Mouse (Mus musculus) urinary bladder, postnatal 4 days (tissue): ENCODE data around the gene Dapk2.

Experiments
- DNase-seq, 2 experiments: peaks; one replicate each; pipeline ENCODE4 v3.0.0; 2021 to 2022; ENCODE audit warnings: low spot score in 2 of 2

Gene Dapk2

DNA sequence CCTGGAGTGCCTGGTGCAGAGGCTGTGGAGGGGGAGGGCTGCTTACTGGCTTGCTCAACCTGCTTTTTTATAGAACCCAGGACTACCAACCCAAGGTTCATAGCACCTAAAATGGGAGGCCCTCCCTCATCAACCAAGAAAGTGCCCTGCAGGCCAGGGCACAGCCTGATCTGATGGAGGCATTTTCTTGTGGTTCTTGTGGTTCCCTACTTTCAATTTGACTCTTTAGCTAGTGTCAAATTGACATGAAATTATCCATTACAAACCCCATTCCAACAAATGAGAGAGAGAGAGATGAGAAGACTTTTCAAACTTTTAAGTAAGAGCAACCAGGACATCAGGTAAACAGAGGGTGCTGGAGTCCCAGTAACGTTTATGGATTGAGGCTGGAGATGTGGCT is 15.8 kb upstream of the Dapk2 start:
- no peak for DNase-seq

DNA sequence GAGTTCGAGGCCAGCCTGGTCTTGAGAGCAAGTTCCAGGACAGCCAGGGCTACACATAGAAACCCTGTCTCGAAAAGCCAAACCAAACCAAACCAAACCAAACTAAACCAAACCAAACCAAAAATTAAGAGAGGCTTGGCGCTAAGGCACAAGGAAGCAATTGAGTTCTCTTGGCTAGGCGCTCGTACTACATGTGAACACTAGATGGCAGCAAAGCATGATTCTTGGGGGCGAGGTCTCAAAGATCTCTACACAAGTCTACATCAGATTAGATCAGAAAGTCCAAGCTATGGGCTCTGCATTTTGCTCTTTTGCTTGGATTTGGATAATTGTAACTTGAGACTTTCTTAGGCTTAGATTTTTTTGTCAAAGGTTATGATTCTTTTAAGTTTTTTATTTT is 13.8 kb upstream of the Dapk2 start:
- DNase-seq: peak in 1 of 2 experiments; percentile 72

DNA sequence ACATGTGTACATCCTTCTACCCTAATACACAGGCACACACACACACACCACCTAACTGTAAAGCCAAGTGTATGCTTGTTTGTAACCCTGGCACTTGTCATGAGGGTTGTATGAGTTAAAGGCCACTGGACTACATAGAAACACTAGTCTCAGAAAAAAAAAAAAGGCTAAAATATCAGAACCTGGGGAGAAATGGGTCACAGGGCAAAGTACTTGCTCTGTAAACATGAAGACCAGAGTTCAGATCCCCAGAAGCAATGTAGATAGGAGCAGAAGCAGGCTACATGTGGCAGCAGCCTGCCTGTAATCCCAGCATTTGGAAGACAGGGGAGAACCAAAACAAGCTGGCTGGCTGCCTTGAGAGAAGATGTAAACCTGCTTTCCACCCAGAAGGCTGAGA is 11.9 kb upstream of the Dapk2 start:
- no peak for DNase-seq

DNA sequence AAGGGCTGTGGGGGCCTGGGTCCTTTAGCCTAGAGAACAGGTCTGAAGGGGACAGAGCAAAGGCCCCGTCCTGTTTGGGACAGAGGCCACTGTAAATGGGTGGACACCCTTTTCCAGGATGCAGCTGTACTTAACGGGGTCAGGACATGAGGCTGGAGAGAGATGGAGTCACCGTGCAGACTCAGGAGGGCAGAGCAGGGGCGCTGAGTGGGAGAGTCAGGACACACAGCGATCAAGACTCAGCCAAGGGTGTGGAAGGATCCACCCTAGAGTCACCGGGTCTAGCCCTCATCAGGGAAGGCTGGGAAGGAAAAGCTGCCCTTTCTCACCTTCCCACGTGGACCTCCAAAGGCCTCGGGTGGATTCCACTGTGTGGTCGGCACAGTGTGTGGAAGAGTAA is 6.0 kb upstream of the Dapk2 start:
- DNase-seq: no peak

GRCm38 (mm10) chr9:66153594-66153993 is 4.4 kb upstream of the Dapk2 start:
- DNase-seq: no peak

DNA sequence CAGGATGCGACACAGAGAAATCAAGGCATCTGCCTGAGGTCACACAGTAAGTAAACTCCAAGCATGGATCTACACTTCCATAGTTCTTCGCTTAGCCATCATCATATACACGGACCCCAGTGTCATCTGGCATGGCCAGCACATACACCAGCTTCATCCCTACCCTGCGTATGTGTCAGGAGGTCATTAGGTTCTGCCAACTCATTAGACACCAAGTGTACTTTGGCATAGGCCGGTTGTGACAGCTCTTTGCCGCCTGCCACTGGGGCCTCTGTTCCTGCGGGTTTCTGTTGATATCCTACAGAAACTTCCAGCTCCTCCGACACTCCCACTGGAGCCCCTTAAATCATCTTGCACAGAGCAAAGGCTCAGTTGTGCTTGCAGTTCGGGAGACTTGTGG is 4.0 kb upstream of the Dapk2 start:
- DNase-seq: no peak

DNA sequence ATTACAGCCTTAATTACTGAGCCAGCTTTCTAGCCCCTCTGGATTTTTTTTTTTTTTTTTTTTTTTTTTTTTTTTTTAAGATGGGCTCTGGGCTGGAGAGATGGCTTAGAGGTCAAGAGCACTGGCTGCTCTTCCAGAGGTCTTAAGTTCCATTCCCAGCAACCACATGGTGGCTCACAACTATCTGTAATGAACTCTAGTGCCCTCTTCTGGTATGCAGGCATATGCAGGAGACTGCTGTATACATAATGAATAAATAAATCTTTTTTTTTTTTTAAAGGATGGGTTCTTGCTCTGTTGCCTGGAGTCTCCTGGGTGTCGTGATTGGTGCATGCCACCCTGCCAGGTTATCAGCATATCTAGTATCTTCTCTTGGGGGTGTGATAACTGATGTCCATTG is 2.5 kb upstream of the Dapk2 start:
- DNase-seq: no peak

DNA sequence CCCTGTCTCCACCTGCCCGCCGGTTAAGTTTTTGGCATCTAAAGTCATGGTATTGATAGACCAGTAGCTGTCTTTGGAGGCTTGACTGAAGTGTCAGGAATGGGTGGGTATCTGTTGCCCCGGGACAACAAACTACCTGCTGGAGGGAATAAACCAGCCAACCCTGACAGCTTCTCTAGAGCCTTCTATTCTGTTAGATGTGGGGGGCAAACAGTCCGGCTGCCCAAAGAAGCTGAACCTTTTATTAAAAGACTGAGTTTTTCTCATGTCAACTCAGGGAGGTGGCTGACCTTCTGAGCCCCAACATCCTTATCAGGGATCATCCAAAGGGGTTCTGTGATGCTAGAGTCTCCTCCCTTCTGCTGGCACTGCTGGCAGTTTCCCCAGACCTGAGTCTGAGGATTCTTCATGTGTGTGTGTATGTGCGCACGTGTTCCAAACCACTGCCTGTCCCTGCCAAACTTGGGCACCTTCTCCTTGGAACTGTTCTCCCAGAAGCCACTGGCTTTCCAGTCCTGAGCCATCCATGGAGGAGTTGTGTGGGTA is 935 bp downstream of the Dapk2 start:
- no peak for DNase-seq

DNA sequence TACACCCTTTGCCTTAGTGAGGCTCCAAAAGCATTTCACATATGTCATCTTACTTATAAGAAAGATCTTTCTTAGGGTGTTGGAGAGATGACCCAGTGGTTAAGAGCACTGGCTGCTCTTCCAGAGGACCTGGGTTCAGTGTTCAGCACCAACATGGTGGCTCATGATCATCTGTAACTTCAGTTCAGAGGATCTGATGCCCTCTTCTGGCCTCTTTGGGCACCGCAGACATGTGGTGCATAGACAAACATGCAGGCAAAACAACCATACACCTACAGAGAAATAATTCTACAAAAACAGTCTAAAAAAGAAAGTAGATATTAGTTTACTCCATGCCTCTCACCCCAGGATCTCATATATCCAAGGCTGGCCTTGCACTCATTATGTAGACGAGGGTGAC is 2.1 kb downstream of the Dapk2 start:
- no peak for DNase-seq

DNA sequence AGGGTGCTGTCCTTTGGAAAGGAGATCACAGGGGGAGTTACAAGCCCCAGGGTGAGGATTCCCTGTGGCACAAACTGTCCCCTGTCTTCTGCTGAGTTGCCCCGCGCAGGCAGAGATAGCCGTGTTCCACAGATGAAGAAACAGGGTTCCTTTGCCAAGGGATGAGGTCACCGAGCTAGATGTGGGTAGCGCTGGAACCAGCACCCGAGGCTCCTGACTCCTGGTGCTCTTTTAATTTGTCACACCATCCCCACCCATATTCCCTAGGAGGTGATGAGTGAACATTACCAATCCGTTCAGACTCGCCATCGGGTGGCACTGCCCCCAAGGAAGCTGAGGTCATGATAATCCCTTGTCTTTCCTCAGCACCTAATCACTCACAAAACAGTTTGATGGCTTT is 5.0 kb downstream of the Dapk2 start:
- DNase-seq: no peak

GRCm38 (mm10) chr9:66167222-66167621 is 9.2 kb downstream of the Dapk2 start:
- no peak for DNase-seq

DNA sequence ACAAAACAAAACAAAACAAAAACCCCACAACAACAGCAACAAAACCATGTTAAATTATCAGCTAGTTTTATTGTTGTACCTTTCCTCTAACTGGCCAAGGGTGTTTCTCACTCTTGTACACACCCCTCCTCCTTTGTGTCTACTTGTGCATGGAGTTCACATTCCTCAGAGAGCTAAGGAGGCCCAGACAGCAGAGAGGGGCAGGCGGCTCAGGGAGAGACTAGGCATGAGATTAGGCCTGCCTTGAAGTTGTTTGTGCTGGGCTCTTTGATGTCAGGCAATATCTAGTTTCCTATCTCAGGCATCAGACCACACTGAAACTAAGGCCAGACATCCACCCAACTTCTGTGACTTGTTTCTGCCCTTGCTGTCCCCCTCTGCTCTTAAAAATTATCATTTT is 10.2 kb downstream of the Dapk2 start:
- no peak for DNase-seq

GRCm38 (mm10) chr9:66170506-66170905 is 12.5 kb downstream of the Dapk2 start:
- no peak for DNase-seq

DNA sequence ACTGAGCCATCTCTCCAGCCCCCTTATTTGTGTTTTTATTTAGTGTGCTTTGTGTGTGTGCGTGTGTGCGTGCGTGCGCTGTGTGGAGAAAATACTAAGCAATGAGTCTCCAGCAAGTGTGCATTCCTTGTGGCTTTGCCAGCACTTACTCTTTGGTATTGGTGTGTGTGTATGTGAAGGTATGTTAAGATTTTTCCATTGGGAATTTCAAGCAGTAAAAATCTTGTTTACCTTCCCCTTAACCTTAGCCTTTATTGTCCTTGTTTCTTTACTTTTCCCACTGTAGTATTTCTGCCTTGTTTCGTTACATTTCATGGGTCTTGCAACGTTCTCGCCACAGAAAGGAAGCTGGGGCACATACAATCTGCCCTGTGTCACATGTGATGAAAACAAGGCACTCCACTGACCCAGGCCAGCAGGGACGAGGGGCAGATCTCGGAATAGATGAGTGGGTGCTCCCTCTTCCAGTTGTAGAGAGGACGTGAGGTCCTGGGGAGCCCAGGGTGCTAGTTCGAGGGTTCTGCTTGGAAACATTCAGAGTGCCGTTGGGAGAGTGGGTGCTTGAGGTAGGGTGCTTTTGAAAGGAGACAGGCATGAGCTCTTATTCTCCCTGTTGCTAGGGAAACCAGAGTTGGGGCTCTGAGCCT is 13.4 kb downstream of the Dapk2 start:
- no peak for DNase-seq

- no peak for DNase-seq
Observed at GRCm38 (mm10) chr9:66173316-66173855, 15.4 kb downstream of the Dapk2 start.

GRCm38 (mm10) chr9:66174985-66175384 is 17.0 kb downstream of the Dapk2 start:
- DNase-seq: no peak

DNA sequence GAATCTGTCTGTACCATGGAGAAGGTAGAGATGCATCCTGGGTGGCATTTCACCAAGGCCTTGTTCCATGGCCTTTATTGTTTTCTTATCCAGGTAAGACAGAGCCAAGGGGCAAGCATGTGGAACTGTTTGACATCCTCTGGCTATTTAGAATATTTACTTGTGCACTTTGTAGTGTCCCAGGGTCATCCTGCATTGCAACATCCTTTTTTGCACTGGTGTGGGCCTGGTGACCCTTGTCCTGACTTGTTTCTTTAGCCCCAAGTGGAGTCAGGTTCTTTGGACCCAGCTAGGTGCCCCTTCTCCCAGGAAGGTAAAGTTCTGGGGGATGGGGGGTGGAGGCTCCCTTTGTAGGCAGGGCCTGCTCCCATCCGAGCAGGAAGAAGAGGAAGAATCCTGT is 20.0 kb downstream of the Dapk2 start:
- no peak for DNase-seq

DNA sequence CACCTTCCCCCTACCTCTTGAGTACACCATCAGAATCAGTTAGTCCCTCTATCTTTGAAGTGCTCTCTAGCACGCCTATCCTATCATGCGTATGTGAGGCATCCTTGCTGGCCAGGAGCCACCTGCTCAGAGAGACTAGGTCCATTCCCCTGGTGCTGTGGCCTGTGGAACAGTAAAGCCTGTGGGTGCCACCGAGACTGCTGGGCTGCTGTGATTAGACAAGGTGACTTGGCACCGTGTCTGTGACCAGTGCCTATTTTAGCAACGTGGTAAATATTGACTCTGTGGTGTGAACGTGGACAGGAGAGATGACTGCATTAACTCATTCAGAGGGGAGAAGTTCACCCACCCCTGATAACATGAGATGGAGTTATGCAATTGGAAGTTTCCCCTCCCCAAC is 21.8 kb downstream of the Dapk2 start:
- no peak for DNase-seq

- no peak for DNase-seq
Observed at GRCm38 (mm10) chr9:66181126-66181825, 23.3 kb downstream of the Dapk2 start.

GRCm38 (mm10) chr9:66181826-66182678 is 24.0 kb downstream of the Dapk2 start:
- no peak for DNase-seq

GRCm38 (mm10) chr9:66182679-66182993 is 24.6 kb downstream of the Dapk2 start:
- DNase-seq: no peak

DNA sequence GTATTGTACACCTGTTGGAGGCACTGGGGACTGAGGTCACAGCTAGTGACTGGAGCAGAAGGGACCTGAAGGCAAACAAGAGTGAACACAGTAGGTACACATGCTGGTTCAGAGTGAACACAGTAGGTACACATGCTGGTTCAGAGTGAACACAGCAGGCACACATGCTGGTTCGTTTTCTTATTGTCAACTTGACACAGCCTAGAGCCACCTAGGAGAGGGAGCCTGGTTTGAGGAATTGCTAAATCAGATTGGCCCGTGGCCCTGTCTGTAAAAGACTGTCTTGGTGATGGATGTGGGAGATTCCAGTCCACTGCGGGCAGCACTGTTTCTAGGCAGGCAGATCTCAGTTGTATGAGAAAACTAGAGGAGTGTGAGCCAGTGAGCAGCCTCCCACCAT is 25.0 kb downstream of the Dapk2 start:
- DNase-seq: no peak
